Mouse (Mus musculus): ENCODE measurements at regions not wholly inside any gene's neighbourhood (a gene's known extent, or its start where the extent isn't known, plus 50 kb on each side); places are given as distances from the start of the nearest gene placed in this dataset.

DNA sequence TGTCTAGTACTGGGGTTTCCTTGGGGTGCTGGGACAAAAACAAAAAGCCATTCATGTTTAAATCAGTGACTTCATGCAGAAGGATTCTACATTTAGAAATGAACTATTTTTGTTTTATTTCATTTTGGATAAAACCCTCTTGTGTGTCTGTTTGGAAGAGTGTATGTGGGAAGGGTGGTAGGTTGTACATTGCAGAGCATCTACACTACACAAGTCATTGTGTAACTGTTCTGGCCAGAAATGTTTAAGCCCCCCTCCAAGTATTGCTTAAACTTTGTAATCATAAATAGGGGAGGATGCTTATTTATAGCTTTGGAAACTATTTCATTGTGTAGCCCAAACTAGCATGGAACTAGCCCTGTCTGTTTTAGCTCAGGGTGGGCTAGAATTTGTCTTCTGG lies 752.3 kb downstream of the Adgrl2 start:
- TF ChIP-seq POLR2A (IDR thresholded peaks at IDR 0.05; ENCODE audit: extremely low read depth, insufficient read depth, low read length) (no peak), CTCF (IDR thresholded peaks at IDR 0.05; ENCODE audit: extremely low read depth, insufficient read depth, low read length) (no peak)
